Mouse (Mus musculus) kidney, embryonic 16.5 days (tissue): ENCODE measurements around the gene Prpf3. TPM values are rescaled to one million over a fixed set of nuclear protein-coding genes. Genes with fewer than 3 reads are reported as not detected.

Experiments
- ATAC-seq: fragments of 200-750 bp; cut with Nextera tagmentation; 2 replicates; pipeline ENCODE4 v1.8.0; 2017; ENCODE audit warnings: moderate TSS enrichment; ENCODE audit not compliant: low FRiP score, low TSS enrichment
- H3K27ac ChIP-seq: fragments of 300-500 bp; sonication (generic); 2 replicates; pipeline ENCODE4 v1.5.1; 2014; ENCODE audit warnings: low read length
- H3K27me3 ChIP-seq: fragments of 300-500 bp; sonication (generic); 2 replicates; pipeline ENCODE4 v1.6.1; 2014; ENCODE audit warnings: low read length, control low read depth, mixed read lengths; ENCODE audit not compliant: insufficient read depth
- H3K36me3 ChIP-seq: fragments of 300-500 bp; sonication (generic); 2 replicates; pipeline ENCODE4 v1.6.1; 2014; ENCODE audit warnings: low read length, control low read depth, mixed read lengths; ENCODE audit not compliant: insufficient read depth
- H3K4me1 ChIP-seq: fragments of 300-500 bp; sonication (generic); 2 replicates; pipeline ENCODE4 v1.6.1; 2014; ENCODE audit warnings: low read length, control low read depth, mixed read lengths; ENCODE audit not compliant: insufficient read depth
- H3K4me2 ChIP-seq: fragments of 300-500 bp; sonication (generic); replicated peaks from 2 replicates; pipeline ENCODE4 v1.6.1; 2014; ENCODE audit warnings: low read depth, low read length
- H3K4me3 ChIP-seq: fragments of 300-500 bp; sonication (generic); 2 replicates; pipeline ENCODE4 v1.5.1; 2014; ENCODE audit warnings: mild to moderate bottlenecking, low read length
- H3K9ac ChIP-seq: fragments of 300-500 bp; sonication (generic); replicated peaks from 2 replicates; pipeline ENCODE4 v1.6.1; 2014; ENCODE audit warnings: low read length
- H3K9me3 ChIP-seq: fragments of 300-500 bp; sonication (generic); 2 replicates; pipeline ENCODE4 v1.6.1; 2016; ENCODE audit warnings: low read length, control low read depth
- WGBS: fragments of 180-500 bp; shearing (Covaris S2); extraction: QIAGEN DNeasy Blood & Tissue Kit; methylation state at CpG from one replicate; pipeline ENCODE4 v1.1.7; 2014; 5-methylcytosine and 5-hydroxymethylcytosine counted together
- polyA plus RNA-seq: library from polyadenylated mRNA; unstranded; fragments of >200 nt; fragmentation: Nextera tagmentation; extraction: Ambion mirVana; gene quantifications from 2 replicates; pipeline ENCODE4 v1.2.1, GENCODE M21; 2015

Prpf3 gene
- polyA plus RNA-seq, 1 experiment from 2014 or later = 56.3 TPM

DNA sequence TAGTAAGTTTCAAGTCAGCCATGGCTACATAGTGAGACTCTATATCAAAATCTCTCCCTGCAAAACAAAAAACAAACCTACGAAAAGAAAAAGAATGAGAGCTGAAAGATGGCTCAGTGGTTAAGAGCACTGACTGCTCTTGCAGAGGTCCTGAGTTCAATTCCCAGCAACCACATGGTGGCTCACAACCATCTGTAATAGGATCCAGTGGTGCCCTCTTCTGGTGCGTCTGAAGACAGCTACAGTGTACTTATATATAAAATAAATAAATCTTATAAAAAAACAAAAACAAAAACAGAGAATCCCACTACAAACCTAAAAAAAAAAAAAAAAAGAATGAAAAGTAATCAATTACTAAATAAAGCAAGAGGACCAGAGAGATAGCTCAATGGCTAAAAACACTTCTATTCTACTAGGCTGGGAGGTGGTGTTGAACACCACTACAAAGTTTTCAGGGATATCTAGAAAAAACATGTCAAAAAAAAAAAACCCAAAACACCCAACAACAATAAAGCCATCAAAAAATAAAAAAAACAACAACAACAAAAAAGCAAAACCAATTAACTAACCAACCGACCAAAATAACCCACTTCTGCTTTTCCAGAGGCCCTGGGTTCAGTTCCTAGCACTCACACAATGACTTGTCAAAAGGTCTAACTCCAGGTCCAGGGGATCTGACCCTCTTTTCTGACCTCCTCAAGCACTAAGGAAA lies 13.0 kb downstream of the Prpf3 start:
- peaks cover 57% of the 10 kb centered on the region for H3K36me3 ChIP-seq
- no peak overlapping the region for H3K4me2 ChIP-seq
- 86% methylated on average over 3 of the region's 3 CpGs for WGBS
- H3K27ac ChIP-seq = no peak overlapping the region
- H3K9ac ChIP-seq = no peak overlapping the region
- no peaks in the 10 kb centered on the region for H3K27me3 ChIP-seq
- no peak for ATAC-seq
- no peaks in the 10 kb centered on the region for H3K4me1 ChIP-seq
- no peak overlapping the region for H3K4me3 ChIP-seq
- no peaks in the 10 kb centered on the region for H3K9me3 ChIP-seq

DNA sequence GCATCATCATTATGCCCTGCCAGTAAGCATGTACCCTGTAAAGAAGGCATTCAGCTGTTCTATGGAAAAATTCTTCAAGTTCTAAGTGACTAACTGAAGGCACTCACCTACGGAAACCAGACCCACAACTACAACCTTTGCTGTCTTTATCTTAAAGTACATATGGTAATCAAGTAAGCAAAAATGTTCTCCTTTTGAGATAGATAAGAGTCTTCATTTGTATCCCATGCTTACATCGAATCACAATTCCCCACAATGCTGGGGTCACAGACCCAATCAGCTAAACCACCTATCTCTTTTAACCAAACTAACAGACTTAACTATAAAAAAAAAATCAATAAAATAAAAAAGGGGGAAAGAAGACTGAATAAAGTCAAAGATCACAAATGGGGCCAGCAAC lies 16.4 kb downstream of the Prpf3 start:
- no peaks in the 10 kb centered on the region for H3K27me3 ChIP-seq
- H3K27ac ChIP-seq = no peak overlapping the region
- H3K36me3 ChIP-seq = peaks cover 54% of the 10 kb centered on the region
- H3K4me1 ChIP-seq = no peaks in the 10 kb centered on the region
- no peaks in the 10 kb centered on the region for H3K9me3 ChIP-seq
- ATAC-seq = no peak
- no peak overlapping the region for H3K4me2 ChIP-seq
- no peak overlapping the region for H3K4me3 ChIP-seq
- WGBS = 92% methylated on average over 2 of the region's 2 CpGs
- no peak overlapping the region for H3K9ac ChIP-seq

DNA sequence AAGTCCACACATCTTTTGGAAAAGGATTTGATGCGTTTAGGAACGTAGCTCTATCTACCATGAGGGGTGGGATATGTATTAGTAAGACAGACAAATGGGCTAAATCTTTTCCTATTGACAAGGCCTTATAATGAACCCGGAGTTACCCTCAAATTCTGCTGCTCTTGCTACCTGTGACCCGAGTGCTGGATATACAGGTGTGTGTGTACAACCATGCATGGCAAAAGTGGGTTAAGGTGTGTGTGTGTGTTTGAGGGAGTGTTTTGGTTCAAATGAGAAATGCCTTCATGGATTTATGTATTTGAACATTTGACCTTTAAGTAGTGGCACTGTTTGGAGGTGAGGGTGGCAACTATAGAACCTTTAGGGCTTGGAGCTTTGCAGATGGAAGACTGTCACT lies 26.6 kb downstream of the Prpf3 start:
- ATAC-seq = no peak
- Histone ChIP-seq H3K36me3 (peaks cover 58% of the 10 kb centered on the region), H3K27me3 (no peaks in the 10 kb centered on the region), H3K27ac (no peak overlapping the region), H3K4me2 (no peak overlapping the region), H3K4me3 (no peak overlapping the region), H3K9ac (no peak overlapping the region), H3K4me1 (no peaks in the 10 kb centered on the region), H3K9me3 (no peaks in the 10 kb centered on the region; the same call in 1 of the 2 replicates)
- WGBS = 96% methylated on average over 4 of the region's 4 CpGs

DNA sequence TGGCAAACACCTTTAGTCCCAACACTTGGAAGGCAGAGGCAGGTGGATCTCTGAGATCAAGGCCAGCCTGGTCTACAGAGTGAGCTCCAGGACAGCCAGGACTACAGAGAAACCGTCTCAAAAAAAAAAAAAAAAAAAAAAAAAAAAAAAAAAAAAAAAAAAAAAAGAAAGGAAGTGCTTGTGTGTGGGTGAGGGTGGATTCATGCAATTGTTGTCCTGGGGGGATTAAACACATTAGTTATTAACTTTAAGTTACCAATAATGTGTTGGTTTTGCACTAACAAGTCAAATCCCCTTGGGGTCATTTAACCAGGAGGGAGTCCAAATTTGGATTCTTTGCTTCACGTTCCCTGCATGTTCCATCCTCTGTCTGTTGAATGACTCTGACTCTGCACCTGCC lies 29.4 kb downstream of the Prpf3 start:
- H3K36me3 ChIP-seq = peaks cover 33% of the 10 kb centered on the region
- ATAC-seq = no peak
- no peaks in the 10 kb centered on the region for H3K4me1 ChIP-seq
- H3K9me3 ChIP-seq = no peaks in the 10 kb centered on the region; the same call in 1 of the 2 replicates
- H3K9ac ChIP-seq = no peak overlapping the region
- H3K27ac ChIP-seq = no peak overlapping the region
- H3K27me3 ChIP-seq = no peaks in the 10 kb centered on the region
- H3K4me2 ChIP-seq = no peak overlapping the region
- 70% methylated on average over 2 of the region's 2 CpGs for WGBS
- H3K4me3 ChIP-seq = no peak overlapping the region

DNA sequence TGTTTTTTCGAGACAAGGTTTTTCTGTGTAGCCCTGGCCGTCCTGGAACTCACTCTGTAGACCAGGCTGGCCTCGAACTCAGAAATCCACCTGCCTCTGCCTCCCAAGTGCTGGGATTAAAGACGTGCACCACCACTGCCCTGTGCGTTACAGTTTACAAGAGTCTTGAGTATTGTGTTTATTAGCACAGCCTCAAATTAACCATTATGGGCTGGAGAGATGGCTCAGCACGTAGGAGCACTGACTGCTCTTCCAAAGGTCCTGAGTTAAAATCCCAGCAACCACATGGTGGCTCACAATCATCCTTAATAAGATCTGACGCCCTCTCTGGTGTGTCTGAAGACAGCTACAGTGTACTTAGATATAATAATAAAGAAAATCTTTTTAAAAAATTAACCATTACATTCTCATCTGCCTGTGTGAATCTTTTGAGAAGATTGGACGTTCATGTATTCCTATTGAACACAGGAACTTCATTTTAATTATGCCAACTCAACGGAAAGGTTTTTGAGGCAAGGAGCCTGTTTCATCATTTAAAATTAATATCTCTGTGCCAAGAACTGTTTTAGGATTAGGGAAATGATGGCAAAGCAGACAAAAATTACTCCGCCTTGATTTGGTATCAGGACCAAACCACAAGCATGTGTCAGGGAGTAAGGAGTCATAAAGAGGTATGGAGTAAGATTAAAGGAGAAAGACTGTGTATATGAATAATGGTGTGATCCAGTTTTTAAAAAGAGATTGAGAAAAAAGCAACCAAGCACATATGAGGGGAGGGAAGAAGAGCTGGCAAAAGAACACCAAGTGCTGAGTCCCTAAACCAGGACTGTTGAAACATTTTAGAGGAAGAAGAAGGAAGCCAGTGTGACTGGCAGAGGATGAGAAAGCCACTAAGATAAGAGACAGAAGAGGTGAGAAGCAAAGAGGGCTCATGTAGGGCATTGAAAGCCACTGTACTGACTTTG lies 35.4 kb downstream of the Prpf3 start:
- Histone ChIP-seq H3K4me3 (peak overlapping the region; percentile 74), H3K27ac (peak overlapping the region; percentile 99), H3K9ac (peak overlapping the region; percentile 87), H3K4me2 (peak overlapping the region; percentile 55), H3K9me3 (no peaks in the 10 kb centered on the region), H3K36me3 (no peaks in the 10 kb centered on the region), H3K27me3 (no peaks in the 10 kb centered on the region), H3K4me1 (peaks cover 10% of the 10 kb centered on the region)
- WGBS = 39% methylated on average over 10 of the region's 10 CpGs
- no peak for ATAC-seq

DNA sequence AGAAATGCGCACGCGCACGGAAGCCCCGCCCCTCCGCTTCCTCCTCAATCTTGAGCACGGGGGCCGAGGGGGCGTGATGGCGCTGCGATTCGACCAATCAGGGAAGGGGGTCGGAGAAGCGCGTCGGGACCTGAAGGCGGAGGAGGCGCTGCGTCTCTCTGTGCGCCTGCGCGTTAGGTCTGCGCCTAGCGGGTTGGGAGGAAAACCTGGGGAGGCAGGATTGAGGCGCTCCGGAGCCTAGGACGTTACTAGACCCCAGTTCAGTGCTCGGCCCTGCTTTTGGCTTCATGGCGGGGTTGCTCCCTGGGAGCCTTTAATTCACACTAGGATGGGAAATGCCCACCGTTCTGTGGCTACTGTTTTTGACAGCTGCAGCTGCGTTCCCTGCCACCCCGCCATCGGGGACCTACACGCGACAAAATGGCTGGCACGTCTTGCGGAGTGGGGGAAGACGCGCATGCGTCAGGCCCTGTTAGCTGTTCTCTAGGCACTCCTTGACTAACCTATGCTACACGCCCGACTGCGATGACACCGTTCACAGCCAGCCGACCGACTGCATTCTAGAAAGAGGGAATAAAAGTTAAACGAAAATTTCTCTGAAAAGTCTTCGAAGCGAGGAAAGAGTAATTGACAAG lies 36.2 kb downstream of the Prpf3 start:
- H3K36me3 ChIP-seq = no peaks in the 10 kb centered on the region
- peaks cover 10% of the 10 kb centered on the region for H3K4me1 ChIP-seq
- peak overlapping the region; percentile 100 for H3K27ac ChIP-seq
- peak overlapping the region; percentile 74 for H3K4me3 ChIP-seq
- H3K9me3 ChIP-seq = no peaks in the 10 kb centered on the region
- H3K27me3 ChIP-seq = no peaks in the 10 kb centered on the region
- peak; percentile 96 for ATAC-seq
- H3K4me2 ChIP-seq = peak overlapping the region; percentile 87
- H3K9ac ChIP-seq = peak overlapping the region; percentile 87
- WGBS = under 1% methylated on average over 46 of the region's 49 CpGs

DNA sequence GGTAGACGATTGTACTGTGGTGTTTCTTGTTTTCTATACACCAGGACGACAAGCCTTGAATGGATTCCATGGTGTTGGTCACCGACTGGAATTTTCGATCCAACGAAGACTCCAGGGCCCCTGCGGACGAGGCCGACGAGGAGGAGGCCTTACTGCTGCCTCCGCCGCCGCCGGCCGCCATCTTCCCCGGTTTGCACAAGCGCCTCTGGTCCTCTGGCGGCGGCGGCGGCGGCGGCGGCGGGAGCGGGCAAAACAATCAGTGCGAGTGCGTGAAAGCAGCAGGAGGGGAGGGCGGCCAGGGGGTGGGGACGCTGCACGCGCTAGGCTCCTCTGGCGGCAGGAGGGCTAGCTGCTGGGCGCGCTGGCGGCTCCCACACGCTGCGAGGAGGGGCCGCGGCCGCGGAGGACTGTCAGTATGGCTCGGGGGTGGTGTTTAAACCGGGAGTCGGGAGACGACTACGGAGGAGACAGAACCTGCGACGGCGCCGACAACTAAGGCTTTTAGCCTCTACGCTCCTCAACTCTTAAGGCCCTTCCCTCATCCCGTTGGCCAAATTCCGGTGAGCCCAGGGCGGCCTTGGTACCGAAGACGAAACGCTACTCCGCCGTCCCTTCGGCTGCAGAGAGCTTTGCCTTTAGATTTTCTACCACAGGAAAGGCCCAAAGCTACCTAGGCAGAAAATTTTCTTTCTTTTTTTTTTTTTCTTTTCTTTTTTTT lies 37.0 kb downstream of the Prpf3 start, which contains the start of gene Rprd2:
TSS of gene Rprd2 (minus strand) at position 293 of the 718 bp plus-strand sequence.
- Histone ChIP-seq H3K9me3 (no peaks in the 10 kb centered on the region), H3K4me1 (peaks cover 10% of the 10 kb centered on the region), H3K27me3 (no peaks in the 10 kb centered on the region), H3K36me3 (no peaks in the 10 kb centered on the region), H3K4me2 (peak within 1 kb of the TSS; percentile 87), H3K4me3 (peak within 1 kb of the TSS; percentile 74), H3K27ac (peak within 1 kb of the TSS; percentile 100), H3K9ac (peak within 1 kb of the TSS; percentile 97)
- under 1% methylated on average over 60 of the region's 60 CpGs for WGBS
- peak; percentile 65 for ATAC-seq

DNA sequence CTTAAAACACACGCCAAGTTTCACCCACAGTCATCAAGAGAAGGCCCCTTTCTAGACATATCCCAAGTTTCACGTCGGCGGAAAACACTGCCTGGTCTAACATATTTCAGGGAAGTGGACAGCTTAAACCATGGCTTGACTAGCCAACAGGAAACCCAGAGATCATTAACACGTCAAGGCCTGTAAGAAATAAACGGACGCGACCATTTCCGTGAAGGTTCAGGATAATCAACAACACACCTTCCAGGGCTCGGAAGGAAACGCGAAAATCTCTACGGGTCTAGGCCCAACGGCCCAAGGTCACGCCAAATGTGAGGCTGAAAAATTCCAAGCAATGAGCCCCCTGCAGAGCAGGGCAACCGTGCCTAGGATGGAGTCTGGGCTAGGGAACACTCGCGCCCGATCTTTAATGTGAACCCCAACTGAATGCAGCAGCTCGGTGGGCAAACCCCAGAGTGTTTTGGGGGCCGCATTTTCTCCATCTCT lies 37.6 kb downstream of the Prpf3 start:
- H3K9ac ChIP-seq = peak overlapping the region; percentile 97
- H3K36me3 ChIP-seq = no peaks in the 10 kb centered on the region
- H3K27ac ChIP-seq = peak overlapping the region; percentile 100
- no peaks in the 10 kb centered on the region for H3K9me3 ChIP-seq
- peak overlapping the region; percentile 87 for H3K4me2 ChIP-seq
- peak; percentile 14; the same call in 1 of the 2 replicates for ATAC-seq
- H3K27me3 ChIP-seq = no peaks in the 10 kb centered on the region
- under 1% methylated on average over 21 of the region's 21 CpGs for WGBS
- H3K4me3 ChIP-seq = peak overlapping the region; percentile 74
- peaks cover 13% of the 10 kb centered on the region for H3K4me1 ChIP-seq

DNA sequence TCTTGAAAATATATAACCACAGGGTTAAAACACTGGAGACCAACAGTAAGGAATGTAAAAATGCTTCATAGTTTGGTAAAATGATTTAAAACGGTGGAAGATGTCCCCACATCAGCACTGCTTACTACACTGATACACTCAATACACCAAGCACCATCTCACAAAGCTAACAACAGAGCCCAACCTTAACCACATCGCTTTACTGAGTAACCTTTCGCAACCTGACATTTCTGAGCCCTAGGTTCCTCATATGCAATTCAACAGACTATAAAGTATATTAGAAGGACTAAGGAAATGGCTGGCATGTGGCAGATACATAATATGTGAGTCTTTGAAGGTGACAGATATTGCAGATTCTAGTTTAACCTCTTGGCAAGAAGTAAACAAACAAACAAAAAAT lies 39.0 kb downstream of the Prpf3 start:
- Histone ChIP-seq H3K4me3 (no peak overlapping the region), H3K9me3 (no peaks in the 10 kb centered on the region), H3K4me1 (peaks cover 13% of the 10 kb centered on the region), H3K27me3 (no peaks in the 10 kb centered on the region), H3K36me3 (no peaks in the 10 kb centered on the region), H3K9ac (no peak overlapping the region), H3K27ac (no peak overlapping the region), H3K4me2 (peak overlapping the region; percentile 28)
- WGBS = 90% methylated on average over 3 of the region's 3 CpGs
- ATAC-seq = no peak
